Mouse (Mus musculus): Measurements from ENCODE around the gene Zcchc24.

The Zcchc24 gene

DNA sequence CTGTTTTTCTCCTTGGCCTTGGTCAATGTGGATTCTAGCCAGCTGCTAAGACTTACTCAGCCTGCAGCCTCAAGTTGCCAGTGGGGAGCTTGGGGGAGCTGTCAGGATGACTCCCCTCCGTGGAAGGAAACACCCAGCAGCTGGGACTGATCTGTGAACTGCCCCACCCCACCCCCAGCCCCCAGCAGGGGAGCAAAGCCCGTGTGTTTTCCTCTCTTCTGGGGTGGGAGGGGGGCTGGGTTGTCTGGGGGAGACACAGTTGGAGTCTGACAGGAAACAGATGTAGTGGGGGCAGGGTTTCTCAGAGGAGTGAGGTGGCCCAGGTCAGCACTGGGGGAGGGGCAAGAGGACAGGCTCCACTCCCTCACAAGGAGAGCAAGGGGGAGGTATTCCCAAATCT lies 50.4 kb downstream of the Zcchc24 start:
- no peak for DNase-seq (ENCODE audit: low spot score in 2 of 2)

GRCm38 (mm10) chr14:25717718-25718117 lies 51.1 kb downstream of the Zcchc24 start:
- DNase-seq (ENCODE audit: low spot score in 2 of 2), result no peak

DNA sequence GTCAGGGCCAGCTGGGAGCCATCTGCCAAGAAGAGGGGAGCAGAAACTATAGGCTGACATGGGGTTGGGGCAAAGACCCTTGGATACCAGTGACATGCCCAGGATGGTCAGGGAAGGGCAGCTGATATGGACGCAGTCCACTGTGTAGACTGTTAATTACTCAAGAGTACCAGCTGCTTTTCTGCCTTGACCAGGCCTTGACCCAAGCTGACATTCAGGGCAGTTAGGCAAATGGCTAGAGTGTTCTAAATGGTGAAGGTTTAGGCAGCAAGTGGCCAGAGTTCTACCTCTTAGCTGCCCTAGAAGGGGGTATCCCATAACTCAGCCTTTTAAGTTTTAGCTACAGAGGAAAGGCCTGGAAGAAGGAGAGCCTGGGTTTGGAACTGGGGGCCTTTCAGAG lies 52.3 kb downstream of the Zcchc24 start:
- no peak for DNase-seq (ENCODE audit: low spot score in 2 of 2)

- no peak for DNase-seq (ENCODE audit: low spot score in 2 of 2)
Measured at GRCm38 (mm10) chr14:25713443-25713842, 55.4 kb downstream of the Zcchc24 start.

GRCm38 (mm10) chr14:25711602-25712001 lies 57.2 kb downstream of the Zcchc24 start:
- DNase-seq (ENCODE audit: low spot score in 2 of 2), result no peak

DNA sequence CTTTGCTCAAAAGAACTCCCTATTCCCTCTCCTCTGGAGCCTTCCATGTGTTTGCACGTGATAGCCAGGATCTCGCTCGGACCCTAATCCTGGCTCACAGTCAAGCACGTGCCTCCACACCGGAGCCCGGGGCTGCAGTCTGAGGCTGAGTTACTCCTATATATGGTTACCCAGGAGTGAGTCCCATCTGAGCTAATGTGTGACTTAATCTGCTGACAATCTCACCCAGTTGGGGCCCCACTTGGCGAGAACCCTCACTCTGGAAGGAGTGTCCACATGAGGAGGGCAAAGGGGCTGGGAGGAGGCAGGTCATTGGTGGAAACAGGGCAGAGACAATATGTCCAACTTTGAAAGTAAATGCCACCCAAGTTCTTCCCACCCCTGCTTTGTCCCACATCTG lies 57.7 kb downstream of the Zcchc24 start:
- DNase-seq (ENCODE audit: low spot score in 2 of 2), result no peak

- DNase-seq (ENCODE audit: low spot score in 2 of 2), result no peak
Measured at GRCm38 (mm10) chr14:25710681-25711080, 58.2 kb downstream of the Zcchc24 start.

DNA sequence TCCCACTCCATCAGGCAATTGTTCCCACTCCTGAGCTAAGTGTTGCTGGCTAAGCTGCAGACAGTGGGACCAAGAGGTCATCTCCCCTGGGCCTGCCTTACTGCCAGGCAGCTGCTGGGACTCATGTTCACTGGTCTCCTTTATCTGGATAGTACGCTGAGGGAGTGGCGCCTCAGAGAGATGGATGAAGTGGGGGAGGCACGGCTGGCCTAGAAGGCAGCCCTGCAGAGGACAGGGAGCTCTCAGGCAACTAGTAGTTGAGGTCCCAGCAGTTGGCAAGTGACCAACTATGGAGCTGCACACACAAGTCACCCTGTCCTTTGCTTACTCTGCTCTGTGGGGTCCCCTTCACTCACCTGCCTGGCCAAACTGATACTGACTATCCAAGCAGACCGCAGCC lies 58.8 kb downstream of the Zcchc24 start:
- DNase-seq (ENCODE audit: low spot score in 2 of 2), result no peak

DNA sequence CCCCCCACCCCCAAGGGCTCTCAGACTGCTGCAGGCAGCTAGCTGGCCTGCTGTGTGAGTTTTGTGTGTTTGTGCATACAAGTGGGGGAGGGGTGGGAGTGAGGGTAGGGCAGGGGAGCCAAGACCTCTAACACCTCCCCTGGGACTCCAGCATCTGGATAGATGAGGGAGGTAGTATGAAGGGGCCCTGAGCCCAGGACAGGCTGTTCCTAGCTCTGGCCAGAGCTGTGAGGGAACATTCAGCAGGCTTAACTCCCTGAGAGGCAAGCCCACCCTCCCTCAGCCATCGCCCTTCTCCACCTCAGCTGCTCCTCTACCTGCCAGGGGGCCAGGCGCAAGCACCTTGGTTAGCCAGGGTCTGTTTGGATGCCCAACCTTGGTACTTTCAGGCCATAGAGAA lies 59.9 kb downstream of the Zcchc24 start:
- no peak for DNase-seq (ENCODE audit: low spot score in 2 of 2)

- no peak for DNase-seq (ENCODE audit: low spot score in 2 of 2)
Measured at GRCm38 (mm10) chr14:25708451-25708850, 60.4 kb downstream of the Zcchc24 start.

- DNase-seq (ENCODE audit: low spot score in 2 of 2), result no peak
Measured at GRCm38 (mm10) chr14:25707691-25708181, 61.1 kb downstream of the Zcchc24 start.

- no peak for DNase-seq (ENCODE audit: low spot score in 2 of 2)
Measured at GRCm38 (mm10) chr14:25701986-25702385, 66.9 kb downstream of the Zcchc24 start.

- DNase-seq (ENCODE audit: low spot score in 2 of 2), result no peak
Measured at GRCm38 (mm10) chr14:25696356-25696755, 72.5 kb downstream of the Zcchc24 start.

- no peak for DNase-seq (ENCODE audit: low spot score in 2 of 2)
Measured at GRCm38 (mm10) chr14:25695059-25695458, 73.8 kb downstream of the Zcchc24 start.

DNA sequence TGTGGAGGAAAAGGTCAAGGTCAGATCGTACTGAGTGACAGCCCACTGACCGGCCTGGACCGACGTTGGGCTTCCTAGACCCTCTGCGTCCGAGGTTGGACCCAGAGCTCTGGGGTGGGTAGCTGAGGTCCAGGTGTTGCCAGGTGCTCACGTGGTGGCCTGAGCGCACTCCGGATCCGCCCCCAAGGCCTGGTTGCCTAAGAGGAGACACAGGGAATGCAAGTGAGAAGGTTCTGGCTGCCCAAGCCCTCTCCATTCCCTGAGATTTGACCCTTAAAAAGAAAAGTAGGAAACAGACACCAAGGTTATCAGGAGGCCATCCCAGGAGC lies 74.3 kb downstream of the Zcchc24 start:
- DNase-seq (ENCODE audit: low spot score in 2 of 2), result no peak

DNA sequence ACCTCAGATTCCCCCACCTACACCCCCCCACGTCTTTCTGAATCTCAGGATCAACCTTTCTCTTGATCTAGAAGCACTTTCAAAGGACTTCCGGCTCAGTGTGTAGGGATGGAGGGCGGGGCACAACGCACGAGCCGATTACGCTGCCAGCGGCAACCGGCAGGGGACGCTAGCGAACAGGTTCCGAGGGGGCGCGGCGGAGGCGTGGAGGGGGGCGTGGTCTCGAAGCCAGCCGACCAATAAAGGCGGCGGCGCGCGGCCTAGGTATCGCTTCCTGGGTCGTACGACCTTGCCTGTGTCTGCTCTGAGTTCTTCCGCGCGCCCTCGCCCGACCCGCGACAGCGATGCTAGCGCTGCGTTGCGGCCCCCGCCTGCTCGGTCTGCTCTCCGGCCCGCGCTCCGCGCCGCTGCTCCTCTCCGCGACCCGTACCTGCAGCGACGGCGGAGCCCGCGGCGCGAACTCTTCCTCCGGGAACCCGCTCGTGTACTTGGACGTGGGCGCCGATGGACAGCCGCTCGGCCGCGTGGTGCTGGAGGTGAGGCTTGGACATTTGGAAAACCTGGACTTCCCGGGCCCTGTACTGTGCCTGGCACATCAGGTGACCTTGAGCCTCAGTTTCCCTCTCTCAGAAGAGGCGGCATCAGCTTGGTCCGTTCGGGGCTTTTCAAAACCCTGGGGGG lies 74.8 kb downstream of the Zcchc24 start, which contains the start of gene Ppif:
Gene Ppif, plus strand, starts transcription at position 267 of the 681 bp plus-strand sequence.
- peak; percentile 95 to 98 for DNase-seq (ENCODE audit: low spot score in 2 of 2)

DNA sequence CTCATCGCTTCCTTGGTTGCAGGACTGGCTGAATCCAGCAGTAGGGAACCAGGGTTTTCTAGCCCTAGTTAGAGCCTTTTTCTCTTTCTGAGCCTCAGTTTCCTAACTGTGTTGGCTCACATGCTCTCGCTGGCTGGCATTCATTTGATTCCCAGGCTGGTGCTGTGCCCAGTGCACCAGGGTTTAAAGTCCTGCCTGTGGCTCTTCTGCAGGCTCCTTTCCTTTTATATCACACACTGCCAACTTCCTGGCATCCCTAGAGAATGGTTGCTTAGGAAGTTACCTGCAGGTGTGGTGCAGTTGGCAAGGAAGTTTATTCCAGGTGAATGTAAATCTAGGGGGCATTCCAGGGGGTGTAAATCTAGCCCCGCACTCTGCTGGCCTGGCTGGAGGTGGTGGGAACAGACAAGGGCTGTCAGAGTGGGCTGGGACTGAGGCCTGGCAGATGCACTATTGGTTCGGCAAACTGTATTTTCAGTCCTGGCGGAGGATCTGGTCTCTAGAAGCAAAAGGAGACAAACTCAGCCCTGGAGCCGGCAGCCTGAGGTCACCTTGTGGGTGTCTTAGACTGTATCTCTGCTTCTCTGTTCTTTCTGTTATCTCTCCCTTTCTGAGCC lies 75.5 kb downstream of the Zcchc24 start:
- no peak for DNase-seq (ENCODE audit: low spot score in 2 of 2)

GRCm38 (mm10) chr14:25686983-25687901 lies 81.6 kb downstream of the Zcchc24 start:
- DNase-seq (ENCODE audit: low spot score in 2 of 2), result no peak

DNA sequence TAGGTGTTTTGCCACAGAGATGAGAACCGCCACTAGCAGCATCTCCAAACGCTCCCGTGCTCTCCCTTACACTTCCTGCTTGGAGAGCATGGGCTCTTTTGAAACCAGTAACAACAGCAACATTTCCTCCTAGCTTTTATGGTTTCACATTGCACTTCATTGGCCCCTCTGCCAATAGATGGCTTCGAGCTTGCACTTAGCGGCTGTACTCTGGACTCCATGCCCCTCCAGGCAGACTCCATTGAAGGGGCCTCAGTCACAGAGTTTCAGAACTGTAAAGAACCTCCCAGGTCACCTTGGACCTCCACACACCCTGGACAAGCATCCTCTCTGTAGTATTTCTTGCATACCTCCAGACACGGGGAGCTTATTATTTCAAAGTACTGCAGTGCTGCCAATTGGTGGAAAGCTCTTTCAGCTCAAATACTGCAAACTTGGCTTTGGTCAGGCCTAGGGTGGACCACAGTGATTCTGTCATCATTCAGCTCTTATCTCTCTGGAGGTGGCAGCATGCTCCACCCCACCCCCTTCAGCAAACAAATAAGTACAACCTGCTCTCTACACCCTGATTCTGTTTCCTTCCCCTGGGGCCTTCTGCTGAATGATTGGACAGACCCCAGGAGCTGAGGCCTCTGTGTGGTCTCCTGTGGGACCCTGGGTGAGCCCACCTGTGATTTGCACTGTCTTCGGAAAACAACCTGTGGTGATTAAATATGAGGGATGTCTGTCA lies 82.5 kb downstream of the Zcchc24 start:
- no peak for DNase-seq (ENCODE audit: low spot score in 2 of 2)

DNA sequence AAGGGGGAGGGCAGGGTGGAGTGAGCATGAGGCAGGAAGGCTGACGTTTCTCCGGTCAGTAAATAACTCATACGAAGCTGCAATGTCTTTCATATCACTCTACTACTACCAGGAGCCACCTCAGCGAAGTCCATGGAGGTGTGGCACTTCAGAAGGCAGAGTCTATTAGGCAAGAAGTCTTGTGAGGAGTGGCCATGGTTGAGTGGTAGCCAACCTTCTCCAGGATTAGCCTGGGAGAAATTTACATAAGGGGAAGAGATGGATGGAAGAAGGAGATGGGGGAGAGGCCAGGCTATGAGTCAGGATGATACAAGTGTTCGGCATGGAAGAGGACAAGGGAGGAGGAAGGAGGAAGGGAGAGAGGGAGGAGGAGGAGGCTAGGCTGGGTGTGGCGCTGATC lies 86.8 kb downstream of the Zcchc24 start:
- DNase-seq (ENCODE audit: low spot score in 2 of 2), result no peak

- no peak for DNase-seq (ENCODE audit: low spot score in 2 of 2)
Measured at GRCm38 (mm10) chr14:25679625-25680024, 89.2 kb downstream of the Zcchc24 start.

GRCm38 (mm10) chr14:25667587-25667986 lies 101.3 kb downstream of the Zcchc24 start:
- DNase-seq (ENCODE audit: low spot score in 2 of 2), result no peak
